Mouse (Mus musculus) kidney, adult 18-20 months (tissue): ENCODE measurements around the gene Gm17555.
"Not testable (repeated sequence)": the region's sequence is repeated elsewhere in the genome, so short reads cannot be mapped to it uniquely, and the experiment has no call there.

ENCODE experiments used
- DNase-seq: peaks from one replicate; pipeline ENCODE4 v3.0.0; 2021

Gm17555 gene

GRCm38 (mm10) chr2:126214800-126215199 lies at the start of gene Gm17555:
Gm17555 (plus strand) TSS chr2:126215100.
- not testable (repeated sequence) for DNase-seq

DNA sequence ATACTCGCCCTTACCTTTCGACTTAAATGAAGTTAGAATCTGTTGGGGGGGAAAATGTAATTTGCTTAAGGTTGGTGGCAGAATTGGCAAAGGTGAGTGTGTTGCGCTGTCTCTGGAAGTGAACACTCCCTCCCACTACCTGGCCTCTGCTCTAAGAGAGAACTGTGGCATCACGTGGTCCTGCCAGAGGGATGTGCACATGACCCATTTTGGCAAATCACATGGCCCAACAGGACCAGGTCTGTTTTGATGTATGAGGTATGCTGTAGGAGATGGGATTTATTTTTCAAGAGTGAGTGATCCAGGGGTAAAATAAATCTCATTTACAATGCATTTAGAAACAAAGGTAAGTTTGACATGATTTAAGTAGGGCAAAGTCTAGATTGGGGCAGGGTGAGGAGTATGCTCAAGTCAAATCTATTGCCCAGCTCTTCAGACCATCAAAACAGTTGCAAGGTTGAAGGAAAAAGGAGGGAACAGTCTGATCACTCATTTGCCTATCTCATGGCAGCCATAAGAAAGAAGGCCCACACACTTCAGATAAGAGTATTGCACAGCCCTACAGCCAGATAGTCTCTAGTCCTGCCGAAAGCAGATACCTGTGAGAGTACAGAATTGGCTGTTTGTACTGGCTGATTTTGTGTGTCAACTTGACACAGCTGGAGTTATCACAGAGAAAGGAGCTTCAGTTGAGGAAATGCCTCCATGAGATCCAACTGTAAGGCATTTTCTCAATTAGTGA lies 49.5 kb upstream of the Gm17555 start:
- DNase-seq: no peak

DNA sequence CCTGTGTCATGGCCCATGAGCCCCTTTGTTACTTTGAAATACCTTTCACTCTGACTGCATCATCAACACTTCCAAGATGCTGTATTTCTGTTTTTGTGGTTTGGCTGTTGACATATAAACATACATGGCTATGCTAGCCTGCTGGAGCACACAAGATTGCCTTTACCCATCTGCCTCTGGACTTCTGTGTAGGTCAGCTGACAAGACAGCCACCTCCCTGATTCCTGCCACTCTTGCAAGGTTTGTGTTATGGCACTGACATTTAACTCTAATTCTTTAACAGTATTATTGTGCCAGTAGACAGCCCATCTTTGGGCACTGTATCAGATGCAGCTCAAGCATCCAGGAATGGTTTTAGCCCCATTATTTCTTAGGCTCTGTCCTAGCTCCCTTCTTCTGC lies 48.6 kb upstream of the Gm17555 start:
- DNase-seq: no peak

- DNase-seq: no peak
Measured at GRCm38 (mm10) chr2:126166848-126167617, 47.9 kb upstream of the Gm17555 start.

DNA sequence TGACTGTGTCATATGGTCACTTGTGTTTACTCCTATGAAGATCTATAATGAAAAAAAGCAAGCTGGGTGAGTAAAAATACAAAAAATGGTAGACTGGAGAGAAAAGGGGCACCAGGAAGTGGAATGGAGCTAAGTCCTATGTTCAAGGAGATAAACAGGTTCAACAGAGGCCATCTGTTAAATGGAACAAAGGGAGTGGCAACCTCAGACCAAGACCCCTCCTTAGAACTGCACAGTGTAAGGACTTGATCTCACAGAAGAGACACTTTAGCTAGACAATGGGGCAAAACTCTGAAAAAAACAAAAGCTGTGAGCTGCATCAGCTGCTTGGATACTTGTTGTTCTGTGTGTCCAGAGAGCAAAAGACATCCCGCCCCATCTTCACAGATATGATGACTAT lies 43.5 kb upstream of the Gm17555 start:
- no peak for DNase-seq

- no peak for DNase-seq
Measured at GRCm38 (mm10) chr2:126191306-126191705, 23.6 kb upstream of the Gm17555 start.

DNA sequence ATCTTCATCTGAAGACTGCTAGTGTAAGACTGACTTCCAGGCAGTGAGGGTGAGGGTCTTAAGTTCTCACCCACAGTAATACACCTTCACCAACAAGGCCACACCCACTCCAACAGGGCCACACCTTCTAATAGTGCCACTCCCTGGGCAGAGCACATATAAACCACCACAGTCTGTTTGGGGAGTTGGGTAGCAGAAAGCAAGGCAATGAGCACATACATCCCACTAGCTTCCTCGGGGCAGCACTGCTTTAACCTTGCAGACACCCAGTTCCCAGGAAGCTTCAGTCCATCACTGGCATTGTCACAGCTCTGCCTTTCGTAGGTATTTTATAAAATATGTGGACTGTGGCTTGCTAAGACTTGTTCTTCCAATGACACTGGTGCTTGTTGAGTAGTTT lies 22.8 kb upstream of the Gm17555 start:
- DNase-seq: no peak

DNA sequence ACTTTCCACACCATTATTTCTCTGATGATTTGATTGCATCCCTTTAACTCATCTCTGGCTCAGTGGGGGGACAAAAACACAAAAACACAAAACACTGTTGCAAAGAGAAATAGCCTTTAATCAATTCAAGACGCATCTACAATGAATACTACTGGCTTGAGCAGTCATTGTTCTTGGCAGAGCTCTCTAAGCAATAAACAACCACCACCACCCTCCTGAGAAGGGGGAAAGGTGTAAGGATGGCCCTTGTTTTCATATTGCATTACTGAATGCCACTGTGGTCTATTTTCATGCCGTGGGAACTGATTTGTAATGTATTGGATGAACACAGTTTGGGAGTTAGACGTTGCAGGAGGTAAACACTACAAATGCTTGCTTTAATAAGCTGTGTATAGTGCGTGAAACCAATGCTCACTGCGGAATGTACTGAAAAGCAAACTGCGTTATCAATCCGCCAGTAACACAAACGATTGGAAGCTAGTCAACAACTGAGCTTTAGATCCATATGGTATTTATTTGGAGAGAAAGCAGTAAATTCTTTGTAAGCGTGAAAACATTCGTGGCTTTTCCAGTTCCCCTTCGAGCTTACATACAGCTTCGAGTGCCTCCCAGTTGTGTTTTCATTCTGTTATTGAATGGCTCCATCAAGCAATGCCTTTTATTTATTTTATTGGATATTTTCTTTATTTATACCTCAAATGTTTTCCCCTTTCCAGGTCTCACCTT lies 19.1 kb upstream of the Gm17555 start:
- DNase-seq: no peak

- no peak for DNase-seq
Measured at GRCm38 (mm10) chr2:126198971-126199370, 15.9 kb upstream of the Gm17555 start.

GRCm38 (mm10) chr2:126211011-126211680 lies 3.8 kb upstream of the Gm17555 start:
- no peak for DNase-seq

DNA sequence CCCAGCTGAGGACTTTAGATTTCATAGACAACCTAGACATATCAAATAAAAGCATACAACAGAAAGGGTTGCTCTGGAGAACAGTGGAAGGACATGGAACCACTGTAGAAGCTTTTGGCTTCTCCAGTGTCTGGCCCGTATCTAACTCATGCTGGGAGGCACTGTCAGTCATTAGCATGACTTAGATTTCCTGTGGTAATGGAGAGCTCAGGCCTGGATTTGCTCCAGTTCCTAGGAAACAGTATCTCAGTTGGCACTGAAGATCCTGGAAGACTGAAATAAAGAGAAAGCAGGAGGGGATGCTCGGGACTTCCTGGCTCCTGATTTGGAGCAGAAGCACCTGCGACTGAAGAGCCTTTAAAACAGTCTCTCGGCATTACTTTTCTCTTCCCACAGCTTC lies 12.7 kb downstream of the Gm17555 start:
- DNase-seq: no peak

DNA sequence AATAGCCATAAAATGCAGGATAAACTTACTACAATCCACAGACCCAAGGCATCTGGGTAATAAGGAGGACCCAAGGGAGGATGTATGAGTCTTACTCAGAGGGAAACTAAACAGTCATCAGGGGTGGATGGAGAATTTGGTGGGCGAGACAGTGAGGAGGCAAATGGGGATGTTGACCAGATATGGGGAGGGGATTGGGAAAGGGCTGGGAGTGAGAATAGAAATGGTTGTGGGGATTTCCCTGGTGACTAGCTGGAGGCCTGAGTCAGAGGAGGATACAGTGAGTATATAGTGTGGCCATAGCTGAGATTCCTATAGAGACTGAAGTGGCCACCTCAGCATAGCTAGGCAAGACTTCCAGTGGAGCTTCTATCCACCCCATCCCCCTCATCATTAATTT lies 16.8 kb downstream of the Gm17555 start:
- no peak for DNase-seq

GRCm38 (mm10) chr2:126236905-126237304 lies 22.0 kb downstream of the Gm17555 start:
- no peak for DNase-seq

DNA sequence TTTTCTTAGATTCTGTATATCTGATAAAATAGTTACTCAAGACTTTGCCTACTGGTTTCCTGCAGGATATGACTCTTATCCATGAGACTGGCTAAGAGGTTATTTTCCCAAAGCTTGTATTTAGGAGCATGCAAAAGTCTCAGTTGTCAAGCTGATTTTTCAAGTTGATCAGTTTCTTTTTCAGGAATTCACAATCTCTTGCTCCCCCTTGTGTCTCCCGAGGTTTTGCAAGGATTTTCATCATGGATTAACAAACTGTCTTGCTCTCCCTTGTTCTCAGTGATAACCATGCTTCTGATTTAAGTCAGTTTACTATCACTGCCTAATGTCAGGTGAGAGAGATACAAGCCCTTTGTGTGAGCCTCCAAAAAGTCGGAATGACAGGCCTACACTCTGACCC lies 30.5 kb downstream of the Gm17555 start:
- no peak for DNase-seq

GRCm38 (mm10) chr2:126248536-126248935 lies 33.6 kb downstream of the Gm17555 start:
- no peak for DNase-seq

- DNase-seq: no peak
Measured at GRCm38 (mm10) chr2:126252211-126252610, 37.3 kb downstream of the Gm17555 start.
